Mouse (Mus musculus) erythroblast, adult 5-6 weeks (primary cell): ENCODE data around the gene Ubac2. TPM values are rescaled to one million over a fixed set of nuclear protein-coding genes. Genes with fewer than 3 reads are reported as not detected.

Experiments used
- ATAC-seq: replicated peaks from 2 replicates; pipeline ENCODE4 v1.8.0; 2016; ENCODE audit warnings: moderate number of reproducible peaks, mild to moderate bottlenecking, moderate TSS enrichment, inconsistent platforms; ENCODE audit not compliant: poor library complexity, low FRiP score, severe bottlenecking
- total RNA-seq, 2 experiments: library from RNA; stranded (forward) in 1 of 2; stranded (reverse) in 1 of 2; fragments of 150-400 nt in 1 of 2; fragments of 200-764, 138-1000 nt in 1 of 2; gene quantifications; 2 replicates each; pipeline versions ENCODE4 v1.2.3 to v1.2.4; 2015 to 2017; ENCODE audit warnings: low replicate concordance in 2 of 2

Ubac2 gene
- total RNA-seq, 2 experiments from 2014 or later, result 5.8 to 7.7 TPM

GRCm38 (mm10) chr14:121961496-121962127 is 83.2 kb downstream of the Ubac2 start:
- no peak for ATAC-seq

DNA sequence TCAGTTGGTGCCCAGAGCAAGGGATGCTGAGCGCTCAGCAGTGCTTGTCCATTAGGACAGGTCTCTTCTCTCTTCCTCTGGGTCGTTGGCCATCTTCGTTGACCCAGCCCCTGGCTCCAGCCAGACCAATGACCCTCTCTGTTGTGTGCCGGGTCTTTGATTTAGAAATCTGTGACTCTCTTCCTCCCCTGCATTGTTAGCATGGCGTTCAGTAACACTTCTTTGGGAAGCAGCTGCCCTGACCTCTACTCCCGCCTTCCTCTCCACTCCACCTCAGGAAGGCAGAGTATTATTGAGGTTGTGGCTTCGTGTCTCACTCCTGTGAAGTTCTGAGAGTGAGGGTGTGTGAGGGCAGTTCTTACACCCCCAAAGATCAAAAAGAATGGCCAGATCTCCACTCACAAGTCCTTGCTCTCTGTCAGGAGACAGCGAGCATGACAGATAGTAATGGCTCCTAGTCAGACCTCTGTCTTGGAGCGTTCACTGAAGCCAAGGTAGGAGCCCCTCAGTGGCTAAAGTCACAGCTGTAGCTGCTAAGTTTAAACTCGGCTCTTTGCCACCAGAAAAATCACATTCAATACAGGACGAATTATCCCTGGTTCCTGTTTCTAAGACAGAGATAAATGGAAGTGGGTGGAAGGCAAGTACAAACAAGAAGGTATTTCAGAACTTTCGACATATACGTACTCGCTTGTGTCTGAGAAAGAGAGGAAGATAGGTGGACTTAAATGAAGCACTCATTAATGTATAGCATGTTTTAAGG is 83.9 kb downstream of the Ubac2 start:
- ATAC-seq, result no peak

DNA sequence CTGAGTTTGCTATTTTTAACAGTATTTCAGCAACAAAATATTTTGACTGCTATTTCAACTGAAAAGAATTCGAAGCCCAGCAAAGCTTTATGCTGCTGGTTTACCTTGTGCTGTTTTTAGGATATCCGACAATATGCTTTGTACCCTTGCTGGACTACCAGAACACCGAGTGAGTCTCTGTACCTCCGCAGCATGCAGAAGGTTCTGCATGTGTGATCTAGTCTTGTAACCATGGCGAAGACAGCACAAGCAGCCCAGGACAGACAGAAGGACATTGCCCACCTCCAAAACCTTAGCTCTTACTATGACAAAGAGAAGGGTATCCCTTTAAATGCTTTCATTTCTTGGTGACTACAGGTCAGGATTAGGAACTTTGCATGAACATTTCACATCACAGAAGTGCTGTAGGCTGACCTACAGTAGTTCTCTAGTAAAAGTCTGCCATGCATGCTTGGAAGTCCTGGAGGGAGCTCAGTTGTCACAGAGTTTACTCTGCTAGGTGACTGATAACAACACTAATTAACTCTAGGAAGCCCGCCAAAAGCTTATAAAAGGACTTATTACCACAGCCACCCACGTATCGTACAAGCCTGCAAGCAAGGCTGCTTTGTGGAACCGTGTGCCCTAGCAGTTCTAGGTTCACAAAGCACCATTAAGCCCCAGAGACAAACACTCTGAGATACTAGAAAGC is 85.0 kb downstream of the Ubac2 start:
- no peak; the same call in 1 of the 2 replicates for ATAC-seq

GRCm38 (mm10) chr14:121963942-121964335 is 85.5 kb downstream of the Ubac2 start:
- no peak for ATAC-seq

DNA sequence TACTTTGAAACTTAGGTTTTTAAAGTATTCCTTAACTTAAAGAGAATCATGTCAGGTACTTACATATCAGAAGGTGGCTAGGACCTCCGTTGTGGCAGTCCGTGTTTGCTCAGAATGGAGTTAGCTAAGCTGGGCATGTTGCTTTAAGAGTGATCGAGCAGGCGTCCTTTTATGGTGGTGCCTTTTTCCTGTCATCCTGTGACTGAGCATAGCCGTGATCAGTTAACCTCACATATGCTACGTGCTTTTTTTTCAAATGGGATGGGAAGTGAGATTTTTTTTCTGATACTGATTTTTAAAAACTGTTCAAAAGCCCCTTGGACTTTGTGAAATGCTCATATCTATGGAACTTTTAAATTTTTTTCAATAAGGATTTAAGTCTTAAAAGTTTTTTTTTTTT is 86.6 kb downstream of the Ubac2 start, which contains the start of gene Gpr183:
Gene Gpr183, minus strand, starts transcription at position 206 of the 400 bp plus-strand sequence.
- ATAC-seq, result no peak

GRCm38 (mm10) chr14:121965461-121965860 is 87.0 kb downstream of the Ubac2 start:
- ATAC-seq, result no peak

GRCm38 (mm10) chr14:121967095-121967494 is 88.7 kb downstream of the Ubac2 start:
- no peak for ATAC-seq

GRCm38 (mm10) chr14:121970402-121970801 is 92.0 kb downstream of the Ubac2 start:
- ATAC-seq, result no peak

DNA sequence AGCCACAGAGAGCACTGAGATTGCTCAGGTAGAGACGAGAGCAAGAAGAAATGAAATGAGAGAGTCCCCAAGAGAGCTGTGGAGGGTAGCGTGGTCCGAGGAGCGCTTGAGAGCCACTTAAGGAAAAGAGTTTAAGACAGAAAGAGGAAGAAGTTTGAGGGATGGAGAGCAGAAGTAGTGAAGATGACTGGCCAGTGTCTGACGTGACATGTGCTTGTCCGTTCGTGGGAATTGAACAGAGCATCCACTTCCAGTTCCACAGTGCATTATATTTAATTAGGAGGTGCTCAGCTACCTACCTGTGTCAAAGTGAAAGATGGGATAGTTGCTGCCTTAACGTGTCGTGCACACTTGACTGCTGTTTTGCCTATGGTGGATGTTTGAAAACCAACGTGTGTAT is 94.7 kb downstream of the Ubac2 start:
- ATAC-seq, result no peak

DNA sequence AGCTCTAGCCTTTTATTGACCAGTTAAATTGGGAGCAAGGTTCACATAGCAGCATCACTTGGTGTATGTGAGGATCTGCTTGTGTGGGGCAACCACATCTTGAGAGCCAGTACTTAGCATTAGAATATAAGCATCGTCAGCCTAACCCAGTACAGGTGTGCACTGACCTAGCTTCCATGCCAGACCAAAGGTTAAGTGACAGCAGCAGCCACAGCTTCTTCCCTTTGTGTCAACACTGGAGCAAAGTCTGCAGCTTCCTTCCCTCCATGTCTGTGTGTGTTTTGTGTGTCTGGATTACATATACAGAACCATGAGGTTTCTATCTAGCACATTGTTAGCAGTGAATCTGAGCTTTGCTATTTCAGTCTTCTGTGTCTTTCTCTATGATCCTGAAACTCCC is 103.1 kb downstream of the Ubac2 start:
- no peak for ATAC-seq

- ATAC-seq, result no peak
These were observed 104.9 kb downstream of the Ubac2 start for GRCm38 (mm10) chr14:121983009-121983933.

DNA sequence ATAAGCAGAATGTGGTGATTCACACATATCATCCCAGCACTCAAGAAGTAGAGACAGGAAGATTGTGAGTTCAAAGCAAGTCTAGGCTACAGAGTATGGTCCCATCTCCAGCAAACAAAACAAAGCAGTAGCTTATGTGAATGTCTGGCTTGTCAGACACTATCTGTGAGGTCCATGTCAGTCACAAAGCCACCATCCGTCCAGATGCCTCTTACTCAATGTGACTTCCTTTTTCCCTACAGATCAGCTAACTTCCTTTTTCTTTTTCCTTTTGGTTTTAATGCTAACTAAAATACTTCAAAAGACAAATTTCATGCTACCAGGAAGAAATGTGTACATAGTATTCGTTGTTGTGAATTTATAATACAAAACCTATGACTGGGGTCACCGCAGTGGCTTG is 107.1 kb downstream of the Ubac2 start:
- ATAC-seq, result no peak

DNA sequence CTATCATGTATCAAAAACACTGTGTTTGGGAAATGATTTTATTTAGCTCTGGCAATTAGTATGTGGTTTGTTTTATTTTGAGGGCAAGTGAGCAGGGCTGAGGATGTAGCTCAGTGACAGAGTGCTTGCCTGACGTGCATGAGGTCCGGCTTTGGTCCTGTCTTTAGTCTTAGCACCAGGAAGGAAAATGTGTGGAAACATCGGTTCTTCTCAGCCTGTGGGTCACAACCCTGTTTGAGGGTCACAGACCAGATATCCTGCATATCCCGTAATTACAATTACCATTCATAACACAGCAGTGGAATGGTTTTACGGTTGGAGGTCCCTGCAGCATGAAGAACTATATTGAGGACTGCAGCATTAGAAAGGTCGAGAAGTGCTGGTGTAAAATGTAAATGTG is 107.6 kb downstream of the Ubac2 start:
- ATAC-seq, result no peak

DNA sequence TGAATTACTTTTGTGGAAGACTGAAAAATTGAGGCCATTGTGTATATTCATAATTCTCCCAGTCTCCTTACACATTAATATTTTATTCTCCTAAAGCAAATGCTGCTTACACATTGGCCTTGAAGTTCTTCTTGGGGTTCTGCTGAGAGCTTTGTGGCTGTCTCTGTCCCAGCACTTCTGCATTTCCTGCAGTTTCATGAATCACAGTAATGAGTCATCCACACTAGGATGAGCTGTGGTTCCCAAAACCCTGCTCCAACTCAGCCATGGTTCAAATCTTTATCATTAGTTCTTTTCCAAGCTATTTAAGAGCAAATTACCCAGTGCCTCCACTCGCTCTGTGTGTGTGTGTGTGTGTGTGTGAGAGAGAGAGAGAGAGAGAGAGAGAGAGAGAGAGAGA is 108.9 kb downstream of the Ubac2 start:
- no peak for ATAC-seq

DNA sequence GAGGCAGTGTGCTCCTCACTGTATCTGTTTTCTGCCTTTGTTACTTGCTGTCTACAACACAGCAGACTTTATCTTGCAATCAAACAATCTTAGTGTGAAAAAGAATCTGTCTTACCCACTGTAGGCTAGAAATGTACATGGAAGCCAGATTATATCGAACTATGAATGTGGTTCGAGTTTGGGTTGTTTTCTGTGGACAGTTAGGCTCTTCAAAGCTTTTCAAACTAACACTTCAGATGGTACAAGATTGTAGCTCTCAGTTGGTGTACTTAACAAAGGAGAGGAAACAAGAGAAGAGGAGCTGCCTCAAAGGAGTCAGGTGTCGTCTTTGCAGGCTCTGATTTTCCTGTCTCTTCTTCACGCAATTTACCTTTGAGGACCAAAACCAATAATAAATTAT is 109.3 kb downstream of the Ubac2 start:
- ATAC-seq, result no peak

DNA sequence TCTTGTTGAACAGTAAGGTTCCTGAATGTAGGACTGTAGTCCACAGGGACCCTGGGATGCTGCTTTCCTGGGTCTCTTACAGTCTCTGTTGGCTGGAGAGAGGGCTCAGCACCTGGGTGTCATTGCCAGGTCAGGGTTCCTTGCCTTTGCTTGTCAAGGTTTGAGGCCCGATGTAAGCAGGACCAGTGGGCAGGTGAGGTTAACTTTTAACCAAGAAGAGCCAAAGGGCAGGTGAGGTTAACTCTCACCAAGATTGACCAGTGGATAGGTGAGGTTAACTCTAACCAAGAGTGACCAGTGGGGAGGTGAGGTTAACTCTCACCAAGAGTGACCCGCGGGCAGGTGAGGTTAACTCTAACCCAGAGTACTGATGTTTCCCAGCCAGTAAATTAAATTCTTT is 110.9 kb downstream of the Ubac2 start:
- no peak for ATAC-seq

- no peak for ATAC-seq
These were observed 111.4 kb downstream of the Ubac2 start for GRCm38 (mm10) chr14:121989869-121990268.

DNA sequence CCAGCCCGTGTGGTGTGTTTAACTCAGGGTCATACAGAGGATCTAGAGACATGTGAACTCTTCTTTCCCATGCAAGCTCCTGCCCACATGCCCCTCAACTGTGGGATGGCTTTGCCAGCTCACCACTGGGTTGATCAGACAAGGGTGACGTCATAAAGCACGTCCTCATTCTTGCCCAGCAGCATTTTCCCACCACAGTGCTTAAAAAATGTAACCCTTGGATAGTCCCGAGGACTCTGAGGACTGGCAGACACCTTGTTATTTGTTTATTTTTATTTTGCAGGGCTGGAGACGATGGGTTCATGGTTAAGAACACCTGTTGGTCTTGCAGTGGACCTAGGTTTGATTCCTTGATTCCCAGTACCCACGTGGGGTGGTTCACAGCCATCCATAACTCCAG is 112.5 kb downstream of the Ubac2 start:
- no peak for ATAC-seq

GRCm38 (mm10) chr14:121991921-121992320 is 113.5 kb downstream of the Ubac2 start:
- no peak for ATAC-seq
